Comparison of ENCODE assay signal across 24 mouse cellular contexts in the genomic region with DNA sequence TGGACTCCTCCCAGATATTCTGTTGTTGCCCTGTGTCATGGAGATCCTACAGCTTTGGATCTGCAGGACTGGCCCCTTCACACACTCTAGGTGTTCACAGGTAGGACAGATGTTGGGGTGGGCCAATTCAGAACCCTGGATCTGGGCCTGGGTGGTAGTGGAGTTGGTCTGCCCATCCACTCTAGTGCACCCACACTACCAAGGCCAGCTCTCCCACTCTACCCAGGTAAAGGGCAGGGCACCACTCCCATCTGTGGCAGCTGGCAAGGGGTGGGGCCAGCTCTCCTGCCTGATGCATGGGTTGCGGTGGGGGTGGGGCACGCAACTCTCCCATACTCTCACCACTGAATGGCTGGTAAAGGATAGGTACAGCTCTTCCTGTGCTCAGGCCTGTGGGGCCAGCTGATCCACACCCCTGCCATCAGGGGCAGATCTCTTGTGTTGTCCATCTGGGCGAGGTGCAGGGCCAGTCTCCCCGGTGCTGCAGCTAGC.
DNase-seq lines count a peak whose midpoint lies in the region; ATAC-seq and TF ChIP-seq lines count a peak whose summit lies in the region.
"Had no signal": no experiment of that assay in that cellular context is flagged by ENCODE, and none has a peak within 500 bp of the region (broad histone marks: within the 10 kb centered on the region; RNA-seq: fewer than 3 reads in every experiment).

No protein-coding gene starts in this region.

- no peaks in the 10 kb centered on the region for H3K4me1 ChIP-seq in forebrain, embryonic 13.5 days
- H3K4me1 ChIP-seq in forebrain, embryonic 14.5 days (ENCODE audit: control insufficient read depth, insufficient read depth, low read length), result no peaks in the 10 kb centered on the region
- no peaks in the 10 kb centered on the region for H3K4me1 ChIP-seq in kidney, embryonic 16.5 days (ENCODE audit: insufficient read depth, low read length)
- peaks cover 14% of the 10 kb centered on the region for H3K4me1 ChIP-seq in E14TG2a.4 (replicated peaks; ENCODE audit: low read depth, low read length)
- no peaks in the 10 kb centered on the region for H3K4me1 ChIP-seq in midbrain, embryonic 15.5 days
- H3K4me1 ChIP-seq: forebrain, embryonic 10.5 days; neural tube, embryonic 13.5 days had no signal

- 0 out of 2 replicates have a peak, but pooled peaks have one; percentile 10 for ATAC-seq in forebrain, embryonic 13.5 days
- ATAC-seq in forebrain, embryonic 14.5 days, result no peak
- ATAC-seq in kidney, embryonic 16.5 days (ENCODE audit: low FRiP score, low TSS enrichment), result peak; percentile 39; the same call in 1 of the 2 replicates
- ATAC-seq in midbrain, embryonic 15.5 days (replicated peaks), result 0 out of 2 replicates have a peak, but pooled peaks have one; percentile 11
- ATAC-seq: liver, postnatal 0 days had no signal

- no peak overlapping the region for H3K4me2 ChIP-seq in forebrain, embryonic 13.5 days
- no peak overlapping the region for H3K4me2 ChIP-seq in forebrain, embryonic 14.5 days (ENCODE audit: low read length)
- H3K4me2 ChIP-seq in kidney, embryonic 16.5 days (replicated peaks; ENCODE audit: low read depth, low read length), result no peak overlapping the region
- H3K4me2 ChIP-seq in midbrain, embryonic 15.5 days, result no peak overlapping the region
- H3K4me2 ChIP-seq: neural tube, embryonic 13.5 days had no signal

- H3K27me3 ChIP-seq in forebrain, embryonic 13.5 days, result no peaks in the 10 kb centered on the region
- H3K27me3 ChIP-seq in forebrain, embryonic 14.5 days (replicated peaks; ENCODE audit: control insufficient read depth, insufficient read depth, low read length), result no peaks in the 10 kb centered on the region
- no peaks in the 10 kb centered on the region for H3K27me3 ChIP-seq in kidney, embryonic 16.5 days (ENCODE audit: insufficient read depth, low read length)
- no peaks in the 10 kb centered on the region for H3K27me3 ChIP-seq in E14TG2a.4 (ENCODE audit: insufficient read depth, low read length)
- no peaks in the 10 kb centered on the region for H3K27me3 ChIP-seq in midbrain, embryonic 15.5 days (replicated peaks)
- H3K27me3 ChIP-seq: neural tube, embryonic 13.5 days had no signal

- no peaks in the 10 kb centered on the region for H3K36me3 ChIP-seq in forebrain, embryonic 13.5 days (ENCODE audit: poor library complexity, severe bottlenecking)
- no peaks in the 10 kb centered on the region for H3K36me3 ChIP-seq in forebrain, embryonic 14.5 days (ENCODE audit: control insufficient read depth, insufficient read depth, low read length)
- no peaks in the 10 kb centered on the region for H3K36me3 ChIP-seq in kidney, embryonic 16.5 days (ENCODE audit: insufficient read depth, low read length)
- H3K36me3 ChIP-seq in E14TG2a.4 (ENCODE audit: insufficient read depth, low read length), result no peaks in the 10 kb centered on the region
- no peaks in the 10 kb centered on the region for H3K36me3 ChIP-seq in midbrain, embryonic 15.5 days (replicated peaks)
- H3K36me3 ChIP-seq: forebrain, embryonic 10.5 days; neural tube, embryonic 13.5 days had no signal

- no peak overlapping the region for H3K9ac ChIP-seq in forebrain, embryonic 13.5 days
- H3K9ac ChIP-seq in forebrain, embryonic 14.5 days (ENCODE audit: low read length), result no peak overlapping the region
- no peak overlapping the region for H3K9ac ChIP-seq in kidney, embryonic 16.5 days (replicated peaks; ENCODE audit: low read length)
- no peak overlapping the region for H3K9ac ChIP-seq in midbrain, embryonic 15.5 days
- H3K9ac ChIP-seq: liver, postnatal 0 days; neural tube, embryonic 13.5 days had no signal

- no peak for DNase-seq in forebrain, embryonic 14.5 days (ENCODE audit: low spot score)
- no peak for DNase-seq in kidney, postnatal 25 days
- DNase-seq in MN1 (ENCODE audit: low spot score), result no peak
- DNase-seq in lung, postnatal 36 days, result no peak
- DNase-seq: adrenal gland, postnatal 25 days; cerebellum, adult 11-12 months; cerebellum, postnatal 25 days; embryo, embryonic 11 days; heart, adult 2 months; left cerebral cortex, postnatal 4 days; liver; liver, postnatal 0 days; lung, postnatal 10 days; right cerebral cortex, postnatal 14 days; spleen, adult 18-20 months; thymus, adult 2 months had no signal

- no peak for TF ChIP-seq CTCF in E14TG2a.4 (conservative IDR thresholded peaks at IDR 0.05; ENCODE audit: low read length)

- H3K9me3 ChIP-seq in forebrain, embryonic 13.5 days (replicated peaks), result no peaks in the 10 kb centered on the region
- H3K9me3 ChIP-seq in forebrain, embryonic 14.5 days (replicated peaks; ENCODE audit: control insufficient read depth, low read length), result no peaks in the 10 kb centered on the region
- no peaks in the 10 kb centered on the region for H3K9me3 ChIP-seq in kidney, embryonic 16.5 days (ENCODE audit: low read length)
- H3K9me3 ChIP-seq in E14TG2a.4 (ENCODE audit: low read length), result no peaks in the 10 kb centered on the region
- no peaks in the 10 kb centered on the region for H3K9me3 ChIP-seq in midbrain, embryonic 15.5 days
- H3K9me3 ChIP-seq: forebrain, embryonic 10.5 days; neural tube, embryonic 13.5 days had no signal

- no peak overlapping the region for H3K4me3 ChIP-seq in forebrain, embryonic 13.5 days
- H3K4me3 ChIP-seq in forebrain, embryonic 14.5 days (ENCODE audit: low read depth, low read length), result no peak overlapping the region
- H3K4me3 ChIP-seq in kidney, embryonic 16.5 days (ENCODE audit: low read length), result no peak overlapping the region
- 0 out of 2 replicates have a peak overlapping the region, but pooled peaks have one; percentile 7 for H3K4me3 ChIP-seq in E14TG2a.4 (replicated peaks; ENCODE audit: low read length)
- H3K4me3 ChIP-seq in midbrain, embryonic 15.5 days, result no peak overlapping the region
- H3K4me3 ChIP-seq: forebrain, embryonic 10.5 days; heart, adult 2 months; layer of hippocampus, adult 2 months; neural tube, embryonic 13.5 days had no signal

- WGBS in forebrain, embryonic 13.5 days, result 90% methylated on average over 4 of the region's 4 CpGs
- 93% methylated on average over 4 of the region's 4 CpGs for WGBS in forebrain, embryonic 14.5 days
- WGBS in kidney, embryonic 16.5 days, result 95% methylated on average over 4 of the region's 4 CpGs
- WGBS in midbrain, embryonic 15.5 days, result 94% methylated on average over 4 of the region's 4 CpGs

- H3K27ac ChIP-seq in forebrain, embryonic 13.5 days, result no peak overlapping the region
- no peak overlapping the region for H3K27ac ChIP-seq in forebrain, embryonic 14.5 days (ENCODE audit: low read depth, low read length)
- no peak overlapping the region for H3K27ac ChIP-seq in kidney, embryonic 16.5 days (ENCODE audit: low read length)
- no peak overlapping the region for H3K27ac ChIP-seq in midbrain, embryonic 15.5 days
- H3K27ac ChIP-seq: forebrain, embryonic 10.5 days; heart, adult 2 months; kidney, postnatal 0 days; layer of hippocampus, adult 2 months; neural tube, embryonic 13.5 days had no signal
